Mouse (Mus musculus) layer of hippocampus, adult 18-20 months (tissue): ENCODE data around the gene Bmp2k. TPM values are rescaled to one million over a fixed set of nuclear protein-coding genes. Genes with fewer than 3 reads are reported as not detected.
"Not testable (repeated sequence)": the region's sequence is repeated elsewhere in the genome, so short reads cannot be mapped to it uniquely, and the experiment has no call there.

Experiments used
- DNase-seq, 2 experiments: peaks; one replicate each; pipeline ENCODE4 v3.0.0; 2022; ENCODE audit warnings: low spot score in 2 of 2
- total RNA-seq, 2 experiments: library from RNA; stranded (reverse); gene quantifications; 2 replicates each; pipeline ENCODE4 v1.2.3; 2021

The Bmp2k gene
- total RNA-seq, 2 experiments from 2014 or later, result 13.5 to 14.1 TPM

GRCm38 (mm10) chr5:97001153-97001552, 3.7 kb downstream of the Bmp2k start:
- no peak for DNase-seq

- no peak for DNase-seq
Observed at GRCm38 (mm10) chr5:97001571-97001970, 4.1 kb downstream of the Bmp2k start.

- no peak for DNase-seq
Observed at GRCm38 (mm10) chr5:97002336-97002735, 4.8 kb downstream of the Bmp2k start.

GRCm38 (mm10) chr5:97002937-97003336, 5.4 kb downstream of the Bmp2k start:
- no peak for DNase-seq

GRCm38 (mm10) chr5:97004178-97005030, 6.9 kb downstream of the Bmp2k start:
- DNase-seq, result no peak

- no peak for DNase-seq
Observed at GRCm38 (mm10) chr5:97005891-97006290, 8.4 kb downstream of the Bmp2k start.

- no peak for DNase-seq
Observed at GRCm38 (mm10) chr5:97006929-97007328, 9.4 kb downstream of the Bmp2k start.

- DNase-seq, result no peak
Observed at GRCm38 (mm10) chr5:97007496-97007895, 10.0 kb downstream of the Bmp2k start.

- not testable (repeated sequence) for DNase-seq
Observed at GRCm38 (mm10) chr5:97009140-97009539, 11.7 kb downstream of the Bmp2k start.

- no peak for DNase-seq
Observed at GRCm38 (mm10) chr5:97009601-97010335, 12.3 kb downstream of the Bmp2k start.

- DNase-seq, result no peak
Observed at GRCm38 (mm10) chr5:97015781-97016508, 18.5 kb downstream of the Bmp2k start.

GRCm38 (mm10) chr5:97016842-97017577, 19.5 kb downstream of the Bmp2k start:
- no peak for DNase-seq

- no peak for DNase-seq
Observed at GRCm38 (mm10) chr5:97022305-97023278, 25.1 kb downstream of the Bmp2k start.

- DNase-seq, result no peak
Observed at GRCm38 (mm10) chr5:97024834-97025233, 27.3 kb downstream of the Bmp2k start.

GRCm38 (mm10) chr5:97025650-97026049, 28.2 kb downstream of the Bmp2k start:
- no peak for DNase-seq

GRCm38 (mm10) chr5:97028004-97028403, 30.5 kb downstream of the Bmp2k start:
- DNase-seq, result no peak

GRCm38 (mm10) chr5:97028840-97029239, 31.4 kb downstream of the Bmp2k start:
- DNase-seq, result not testable (repeated sequence)

GRCm38 (mm10) chr5:97031771-97032170, 34.3 kb downstream of the Bmp2k start:
- no peak for DNase-seq

- DNase-seq, result no peak
Observed at GRCm38 (mm10) chr5:97045260-97045659, 47.8 kb downstream of the Bmp2k start.

- DNase-seq, result no peak
Observed at GRCm38 (mm10) chr5:97046680-97047079, 49.2 kb downstream of the Bmp2k start.
